Mouse (Mus musculus): ENCODE results near the gene Stac2. TPM values are rescaled to one million over a fixed set of nuclear protein-coding genes. Genes with fewer than 3 reads are reported as not detected.

The Stac2 gene
- polyA plus RNA-seq, 1 experiment: 34.6 TPM

GRCm38 (mm10) chr11:97987551-97988526, 65.4 kb downstream of the Stac2 start:
- H3K27me3 ChIP-seq (ENCODE audit: control insufficient read depth, insufficient read depth, insufficient read length): no peaks in the 10 kb centered on the region
- no peaks in the 10 kb centered on the region for H3K79me2 ChIP-seq (ENCODE audit: control insufficient read depth, insufficient read depth)
- TF ChIP-seq CTCF (IDR thresholded peaks at IDR 0.05; ENCODE audit: control insufficient read depth, insufficient read depth, insufficient read length) (peak; percentile 88), USF1 (IDR thresholded peaks at IDR 0.05; ENCODE audit: low read depth) (peak; percentile 0), MYOD1 (IDR thresholded peaks at IDR 0.05; ENCODE audit: control insufficient read depth, insufficient read length, low read depth) (no peak), MAX (IDR thresholded peaks at IDR 0.05) (peak; percentile 73), MYOG (IDR thresholded peaks at IDR 0.05; ENCODE audit: control insufficient read depth, extremely low read depth, insufficient read length) (no peak), FOSL1 (IDR thresholded peaks at IDR 0.05; ENCODE audit: insufficient read depth, low read length, poor library complexity, severe bottlenecking) (no peak), CEBPB (IDR thresholded peaks at IDR 0.05; ENCODE audit: low read depth) (no peak)
- peak overlapping the region; percentile 69 for H3K4me3 ChIP-seq (ENCODE audit: insufficient read depth, poor library complexity, severe bottlenecking)
- no peaks in the 10 kb centered on the region for H3K79me3 ChIP-seq (ENCODE audit: low read depth)
- H3ac ChIP-seq (ENCODE audit: control insufficient read depth, insufficient read length, low read depth): peak overlapping the region; percentile 69
- H3K36me3 ChIP-seq (ENCODE audit: control insufficient read depth, insufficient read depth): no peaks in the 10 kb centered on the region

GRCm38 (mm10) chr11:97986738-97987465, 66.4 kb downstream of the Stac2 start:
- Histone ChIP-seq H3K79me3 (ENCODE audit: low read depth) (no peaks in the 10 kb centered on the region), H3ac (ENCODE audit: control insufficient read depth, insufficient read length, low read depth) (peak overlapping the region; percentile 49), H3K79me2 (ENCODE audit: control insufficient read depth, insufficient read depth) (no peaks in the 10 kb centered on the region), H3K36me3 (ENCODE audit: control insufficient read depth, insufficient read depth) (no peaks in the 10 kb centered on the region), H3K27me3 (ENCODE audit: control insufficient read depth, insufficient read depth, insufficient read length) (no peaks in the 10 kb centered on the region), H3K4me3 (ENCODE audit: insufficient read depth, poor library complexity, severe bottlenecking) (peak overlapping the region; percentile 25)
- TF ChIP-seq MAX (IDR thresholded peaks at IDR 0.05): no peak
- no peak for TF ChIP-seq USF1 (IDR thresholded peaks at IDR 0.05; ENCODE audit: low read depth)
- no peak for TF ChIP-seq MYOG (IDR thresholded peaks at IDR 0.05; ENCODE audit: control insufficient read depth, extremely low read depth, insufficient read length)

Small RNA genes within 50 kb of the gene (microRNA-seq; reads per million reads assigned to microRNA genes)
- not detected for gene Gm27597 (ENCODE audit: borderline microRNAs expressed)

Other genes starting within 250 kb of the Stac2 start
- gene B230217C12Rik, start 212.7 kb downstream of the Stac2 start, polyA plus RNA-seq (2012; fragmentation: generic; extraction: Trizol): 4.9 TPM
- 0.11 TPM for gene Fbxo47, start 169.3 kb downstream of the Stac2 start, polyA plus RNA-seq (2012; fragmentation: generic; extraction: Trizol)
- gene Plxdc1, start 67.0 kb downstream of the Stac2 start, polyA plus RNA-seq (2012; fragmentation: generic; extraction: Trizol): 0.25 TPM
- 0.54 TPM for gene Arl5c, start 57.3 kb downstream of the Stac2 start, polyA plus RNA-seq (2012; fragmentation: generic; extraction: Trizol)
- 6.1 TPM for gene Cacnb1, start 30.4 kb downstream of the Stac2 start, polyA plus RNA-seq (2012; fragmentation: generic; extraction: Trizol)
- gene Rpl19, start 26.8 kb downstream of the Stac2 start, polyA plus RNA-seq (2012; fragmentation: generic; extraction: Trizol): 3,682 TPM
- 2.0 TPM for gene Fbxl20, start 96.9 kb upstream of the Stac2 start, polyA plus RNA-seq (2012; fragmentation: generic; extraction: Trizol)
- 18.0 TPM for gene Med1, start 139.8 kb upstream of the Stac2 start, polyA plus RNA-seq (2012; fragmentation: generic; extraction: Trizol)
- 8.7 TPM for gene Cdk12, start 149.6 kb upstream of the Stac2 start, polyA plus RNA-seq (2012; fragmentation: generic; extraction: Trizol)